Mouse (Mus musculus): ENCODE measurements around the gene Tcaim. TPM values are rescaled to one million over a fixed set of nuclear protein-coding genes. Genes with fewer than 3 reads are reported as not detected.
"Not testable (repeated sequence)": the region's sequence is repeated elsewhere in the genome, so short reads cannot be mapped to it uniquely, and the experiment has no call there.

Gene Tcaim
- polyA plus RNA-seq, 1 experiment = 5.2 TPM

- Histone ChIP-seq H3K27ac (ENCODE audit: control insufficient read depth, insufficient read depth, low read depth, low read length) (no peak overlapping the region), H3K36me3 (ENCODE audit: control insufficient read depth, insufficient read depth, low read length) (no peaks in the 10 kb centered on the region; the same call in 1 of the 2 replicates), H3K27me3 (ENCODE audit: control insufficient read depth, insufficient read depth, low read length) (no peaks in the 10 kb centered on the region), H3K4me3 (ENCODE audit: control insufficient read depth, low read depth, low read length) (no peak overlapping the region), H3K4me1 (ENCODE audit: control insufficient read depth, insufficient read depth, low read length) (no peaks in the 10 kb centered on the region)
- TF ChIP-seq POLR2A (IDR thresholded peaks at IDR 0.05; ENCODE audit: control insufficient read depth, low read depth, low read length) (no peak), CTCF (IDR thresholded peaks at IDR 0.05; ENCODE audit: control insufficient read depth, insufficient read depth, insufficient replicate concordance, low read depth, low read length) (no peak)
Observed at GRCm38 (mm10) chr9:122836126-122836525, 30.8 kb downstream of the Tcaim start.

GRCm38 (mm10) chr9:122836790-122837189 is 31.5 kb downstream of the Tcaim start:
- H3K36me3 ChIP-seq (ENCODE audit: control insufficient read depth, insufficient read depth, low read length) = no peaks in the 10 kb centered on the region; the same call in 1 of the 2 replicates
- no peaks in the 10 kb centered on the region for H3K4me1 ChIP-seq (ENCODE audit: control insufficient read depth, insufficient read depth, low read length)
- no peak for TF ChIP-seq CTCF (IDR thresholded peaks at IDR 0.05; ENCODE audit: control insufficient read depth, insufficient read depth, insufficient replicate concordance, low read depth, low read length)
- no peaks in the 10 kb centered on the region for H3K27me3 ChIP-seq (ENCODE audit: control insufficient read depth, insufficient read depth, low read length)
- no peak overlapping the region for H3K27ac ChIP-seq (ENCODE audit: control insufficient read depth, insufficient read depth, low read depth, low read length)
- no peak overlapping the region for H3K4me3 ChIP-seq (ENCODE audit: control insufficient read depth, low read depth, low read length)

- no peak overlapping the region for H3K4me3 ChIP-seq (ENCODE audit: control insufficient read depth, low read depth, low read length)
- no peaks in the 10 kb centered on the region for H3K27me3 ChIP-seq (ENCODE audit: control insufficient read depth, insufficient read depth, low read length)
- H3K27ac ChIP-seq (ENCODE audit: control insufficient read depth, insufficient read depth, low read depth, low read length) = no peak overlapping the region
- H3K4me1 ChIP-seq (ENCODE audit: control insufficient read depth, insufficient read depth, low read length) = no peaks in the 10 kb centered on the region
- TF ChIP-seq CTCF (IDR thresholded peaks at IDR 0.05; ENCODE audit: control insufficient read depth, insufficient read depth, insufficient replicate concordance, low read depth, low read length) (no peak), POLR2A (IDR thresholded peaks at IDR 0.05; ENCODE audit: control insufficient read depth, low read depth, low read length) (no peak)
- no peaks in the 10 kb centered on the region; the same call in 1 of the 2 replicates for H3K36me3 ChIP-seq (ENCODE audit: control insufficient read depth, insufficient read depth, low read length)
Observed at GRCm38 (mm10) chr9:122837216-122837615, 31.9 kb downstream of the Tcaim start.

- Histone ChIP-seq H3K27ac (ENCODE audit: control insufficient read depth, insufficient read depth, low read depth, low read length) (no peak overlapping the region), H3K4me3 (ENCODE audit: control insufficient read depth, low read depth, low read length) (no peak overlapping the region)
Observed at GRCm38 (mm10) chr9:122837680-122838079, 32.3 kb downstream of the Tcaim start.

GRCm38 (mm10) chr9:122843760-122844159 is 38.4 kb downstream of the Tcaim start, which contains the start of gene Gm35549:
Gm35549 (minus strand) TSS chr9:122844035.
- Histone ChIP-seq H3K36me3 (ENCODE audit: control insufficient read depth, insufficient read depth, low read length) (no peaks in the 10 kb centered on the region), H3K27me3 (ENCODE audit: control insufficient read depth, insufficient read depth, low read length) (no peaks in the 10 kb centered on the region), H3K27ac (ENCODE audit: control insufficient read depth, insufficient read depth, low read depth, low read length) (0 out of 2 replicates have a peak within 1 kb of the TSS, but pooled peaks have one; percentile 10), H3K4me3 (ENCODE audit: control insufficient read depth, low read depth, low read length) (peak within 1 kb of the TSS; percentile 67), H3K4me1 (ENCODE audit: control insufficient read depth, insufficient read depth, low read length) (no peaks in the 10 kb centered on the region; the same call in 1 of the 2 replicates)
- peak; percentile 23; the same call in 1 of the 2 replicates for TF ChIP-seq POLR2A (IDR thresholded peaks at IDR 0.05; ENCODE audit: control insufficient read depth, low read depth, low read length)
- TF ChIP-seq CTCF (IDR thresholded peaks at IDR 0.05; ENCODE audit: control insufficient read depth, insufficient read depth, insufficient replicate concordance, low read depth, low read length) = no peak

More at GRCm38 (mm10) chr9:122837680-122838079, 32.3 kb downstream of the Tcaim start:
- Histone ChIP-seq H3K36me3 (ENCODE audit: control insufficient read depth, insufficient read depth, low read length) (no peaks in the 10 kb centered on the region; the same call in 1 of the 2 replicates), H3K4me1 (ENCODE audit: control insufficient read depth, insufficient read depth, low read length) (no peaks in the 10 kb centered on the region), H3K27me3 (ENCODE audit: control insufficient read depth, insufficient read depth, low read length) (no peaks in the 10 kb centered on the region)
- TF ChIP-seq CTCF (IDR thresholded peaks at IDR 0.05; ENCODE audit: control insufficient read depth, insufficient read depth, insufficient replicate concordance, low read depth, low read length) (peak; percentile 59; the same call in 1 of the 2 replicates), POLR2A (IDR thresholded peaks at IDR 0.05; ENCODE audit: control insufficient read depth, low read depth, low read length) (no peak)

- H3K4me1 ChIP-seq (ENCODE audit: control insufficient read depth, insufficient read depth, low read length) = no peaks in the 10 kb centered on the region; the same call in 1 of the 2 replicates
- no peaks in the 10 kb centered on the region for H3K36me3 ChIP-seq (ENCODE audit: control insufficient read depth, insufficient read depth, low read length)
- no peak overlapping the region for H3K27ac ChIP-seq (ENCODE audit: control insufficient read depth, insufficient read depth, low read depth, low read length)
- TF ChIP-seq POLR2A (IDR thresholded peaks at IDR 0.05; ENCODE audit: control insufficient read depth, low read depth, low read length) (no peak), CTCF (IDR thresholded peaks at IDR 0.05; ENCODE audit: control insufficient read depth, insufficient read depth, insufficient replicate concordance, low read depth, low read length) (no peak)
- H3K27me3 ChIP-seq (ENCODE audit: control insufficient read depth, insufficient read depth, low read length) = no peaks in the 10 kb centered on the region
- no peak overlapping the region for H3K4me3 ChIP-seq (ENCODE audit: control insufficient read depth, low read depth, low read length)
Observed at GRCm38 (mm10) chr9:122845621-122846020, 40.3 kb downstream of the Tcaim start.

GRCm38 (mm10) chr9:122846156-122846555 is 40.8 kb downstream of the Tcaim start:
- no peak for TF ChIP-seq CTCF (IDR thresholded peaks at IDR 0.05; ENCODE audit: control insufficient read depth, insufficient read depth, insufficient replicate concordance, low read depth, low read length)
- TF ChIP-seq POLR2A (IDR thresholded peaks at IDR 0.05; ENCODE audit: control insufficient read depth, low read depth, low read length) = no peak
- Histone ChIP-seq H3K36me3 (ENCODE audit: control insufficient read depth, insufficient read depth, low read length) (no peaks in the 10 kb centered on the region), H3K27ac (ENCODE audit: control insufficient read depth, insufficient read depth, low read depth, low read length) (no peak overlapping the region), H3K4me3 (ENCODE audit: control insufficient read depth, low read depth, low read length) (no peak overlapping the region; the same call in 1 of the 2 replicates), H3K4me1 (ENCODE audit: control insufficient read depth, insufficient read depth, low read length) (no peaks in the 10 kb centered on the region; the same call in 1 of the 2 replicates), H3K27me3 (ENCODE audit: control insufficient read depth, insufficient read depth, low read length) (no peaks in the 10 kb centered on the region)

- H3K27me3 ChIP-seq (ENCODE audit: control insufficient read depth, insufficient read depth, low read length); H3K4me3 ChIP-seq (ENCODE audit: control insufficient read depth, low read depth, low read length); H3K36me3 ChIP-seq (ENCODE audit: control insufficient read depth, insufficient read depth, low read length); H3K4me1 ChIP-seq (ENCODE audit: control insufficient read depth, insufficient read depth, low read length); H3K27ac ChIP-seq (ENCODE audit: control insufficient read depth, insufficient read depth, low read depth, low read length): not testable (repeated sequence)
Observed at GRCm38 (mm10) chr9:122847811-122848311, 42.5 kb downstream of the Tcaim start.

Data from testis, adult 2 months (tissue).